ENCODE assay signal across 8 mouse cellular contexts in genomic region chr11:3714486-3714885, GRCm38 (mm10).
DNase-seq lines count a peak whose midpoint lies in the region; ATAC-seq lines count a peak whose summit lies in the region.

No protein-coding gene starts in this region.

- no peaks in the 10 kb centered on the region for H3K9me3 ChIP-seq in hindbrain, embryonic 11.5 days (ENCODE audit: control insufficient read depth, low read length)
- no peaks in the 10 kb centered on the region for H3K9me3 ChIP-seq in hindbrain, embryonic 13.5 days

- H3K4me3 ChIP-seq in hindbrain, embryonic 11.5 days (ENCODE audit: low read depth, low read length) = no peak overlapping the region
- no peak overlapping the region for H3K4me3 ChIP-seq in hindbrain, embryonic 13.5 days

- peak; percentile 43; the same call in 1 of the 2 replicates for ATAC-seq in hindbrain, embryonic 11.5 days (ENCODE audit: low FRiP score)
- no peak for ATAC-seq in hindbrain, embryonic 13.5 days (ENCODE audit: low FRiP score)
- ATAC-seq in erythroblast, adult 5-6 weeks (replicated peaks; ENCODE audit: low FRiP score, poor library complexity, severe bottlenecking) = peak; percentile 74; the same call in 1 of the 2 replicates

- intact Hi-C loops in left cerebral cortex, postnatal 4 days (cut with DNase I) = loop anchor here (5.0 kb wide), 1 partner anchor 73 kb away; no protein-coding TSS in a partner anchor

- 46% methylated on average over 15 of the region's 15 CpGs for WGBS in hindbrain, embryonic 11.5 days
- 42% methylated on average over 15 of the region's 15 CpGs for WGBS in hindbrain, embryonic 13.5 days

- H3K27me3 ChIP-seq in hindbrain, embryonic 11.5 days (ENCODE audit: control insufficient read depth, insufficient read depth, low read length) = no peaks in the 10 kb centered on the region
- H3K27me3 ChIP-seq in hindbrain, embryonic 13.5 days = 0 out of 2 replicates have a peak, but pooled peaks cover 2% of the 10 kb centered on the region

- H3K4me1 ChIP-seq in hindbrain, embryonic 11.5 days (replicated peaks; ENCODE audit: control insufficient read depth, insufficient read depth, low read length) = no peaks in the 10 kb centered on the region
- 0 out of 2 replicates have a peak, but pooled peaks cover 4% of the 10 kb centered on the region for H3K4me1 ChIP-seq in hindbrain, embryonic 13.5 days (replicated peaks)

- no peaks in the 10 kb centered on the region for H3K36me3 ChIP-seq in hindbrain, embryonic 11.5 days (ENCODE audit: control insufficient read depth, insufficient read depth, low read length)
- H3K36me3 ChIP-seq in hindbrain, embryonic 13.5 days = peaks cover 6% of the 10 kb centered on the region; the same call in 1 of the 2 replicates

- DNase-seq in hindbrain, embryonic 11.5 days (ENCODE audit: low spot score) = peak; percentile 75
- DNase-seq in brain, adult 2 months (ENCODE audit: low read depth, low spot score) = peak; percentile 88
- DNase-seq in kidney, adult 18-20 months = peak; percentile 71
- peak; percentile 73 for DNase-seq in left cerebral cortex, postnatal 4 days
- peak; percentile 47 for DNase-seq in naive thymus-derived CD4-positive, alpha-beta T cell, adult 2 months (ENCODE audit: low read depth)
- DNase-seq in testis, postnatal 10 days (ENCODE audit: low spot score) = peak; percentile 79

- H3K4me2 ChIP-seq in hindbrain, embryonic 11.5 days (replicated peaks; ENCODE audit: low read depth, low read length) = no peak overlapping the region
- no peak overlapping the region for H3K4me2 ChIP-seq in hindbrain, embryonic 13.5 days

- no peak overlapping the region for H3K27ac ChIP-seq in hindbrain, embryonic 11.5 days (ENCODE audit: low read depth, low read length)
- no peak overlapping the region for H3K27ac ChIP-seq in hindbrain, embryonic 13.5 days

- no peak overlapping the region for H3K9ac ChIP-seq in hindbrain, embryonic 11.5 days (ENCODE audit: low read depth, low read length)
- H3K9ac ChIP-seq in hindbrain, embryonic 13.5 days = no peak overlapping the region
